Mouse (Mus musculus): ENCODE measurements around the gene Lsm2. TPM values are rescaled to one million over a fixed set of nuclear protein-coding genes. Genes with fewer than 3 reads are reported as not detected.
A peak's percentile ranks its signal among the peaks of the same experiment; 100 is the strongest.
"Not testable (repeated sequence)": the region's sequence is repeated elsewhere in the genome, so short reads cannot be mapped to it uniquely, and the experiment has no call there.

Gene Lsm2
- polyA plus RNA-seq, 1 experiment: 93.3 TPM

GRCm38 (mm10) chr17:35027277-35028068 is 45.8 kb downstream of the Lsm2 start, which contains the start of gene Sapcd1:
Sapcd1 (minus strand) TSS chr17:35028016.
- TF ChIP-seq CTCF (IDR thresholded peaks at IDR 0.05; ENCODE audit: borderline replicate concordance, insufficient read depth, low read length) (no peak), POLR2A (IDR thresholded peaks at IDR 0.05; ENCODE audit: low read depth, low read length) (no peak)
- H3K4me3 ChIP-seq (ENCODE audit: insufficient read depth, low read length): no peak within 1 kb of the TSS
- H3K4me1 ChIP-seq (ENCODE audit: control insufficient read depth, insufficient read depth, low read length): no peaks in the 10 kb centered on the region
- H3K27ac ChIP-seq (ENCODE audit: insufficient read depth, low read length): no peak within 1 kb of the TSS

- TF ChIP-seq CTCF (IDR thresholded peaks at IDR 0.05; ENCODE audit: borderline replicate concordance, insufficient read depth, low read length): no peak
- no peak for TF ChIP-seq POLR2A (IDR thresholded peaks at IDR 0.05; ENCODE audit: low read depth, low read length)
These were observed 46.7 kb downstream of the Lsm2 start for GRCm38 (mm10) chr17:35028315-35028714.

GRCm38 (mm10) chr17:35029691-35030532 is 48.2 kb downstream of the Lsm2 start:
- no peak overlapping the region for H3K27ac ChIP-seq (ENCODE audit: insufficient read depth, low read length)
- H3K4me3 ChIP-seq (ENCODE audit: insufficient read depth, low read length): no peak overlapping the region
- no peaks in the 10 kb centered on the region for H3K4me1 ChIP-seq (ENCODE audit: control insufficient read depth, insufficient read depth, low read length)
- no peak for TF ChIP-seq POLR2A (IDR thresholded peaks at IDR 0.05; ENCODE audit: low read depth, low read length)
- peak; percentile 80; the same call in 1 of the 2 replicates for TF ChIP-seq CTCF (IDR thresholded peaks at IDR 0.05; ENCODE audit: borderline replicate concordance, insufficient read depth, low read length)

More at GRCm38 (mm10) chr17:35028315-35028714, 46.7 kb downstream of the Lsm2 start:
- H3K4me1 ChIP-seq (ENCODE audit: control insufficient read depth, insufficient read depth, low read length): no peaks in the 10 kb centered on the region
- no peak overlapping the region for H3K27ac ChIP-seq (ENCODE audit: insufficient read depth, low read length)
- H3K4me3 ChIP-seq (ENCODE audit: insufficient read depth, low read length): no peak overlapping the region

GRCm38 (mm10) chr17:35031272-35031671 is 49.6 kb downstream of the Lsm2 start:
- no peak overlapping the region for H3K27ac ChIP-seq (ENCODE audit: insufficient read depth, low read length)

GRCm38 (mm10) chr17:35031880-35032279 is 50.2 kb downstream of the Lsm2 start:
- no peak overlapping the region for H3K27ac ChIP-seq (ENCODE audit: insufficient read depth, low read length)
- TF ChIP-seq CTCF (IDR thresholded peaks at IDR 0.05; ENCODE audit: borderline replicate concordance, insufficient read depth, low read length): no peak
- H3K4me3 ChIP-seq (ENCODE audit: insufficient read depth, low read length): no peak overlapping the region
- no peaks in the 10 kb centered on the region for H3K4me1 ChIP-seq (ENCODE audit: control insufficient read depth, insufficient read depth, low read length)

More at GRCm38 (mm10) chr17:35031272-35031671, 49.6 kb downstream of the Lsm2 start:
- TF ChIP-seq CTCF (IDR thresholded peaks at IDR 0.05; ENCODE audit: borderline replicate concordance, insufficient read depth, low read length) (no peak), POLR2A (IDR thresholded peaks at IDR 0.05; ENCODE audit: low read depth, low read length) (no peak)
- Histone ChIP-seq H3K4me1 (ENCODE audit: control insufficient read depth, insufficient read depth, low read length) (no peaks in the 10 kb centered on the region), H3K4me3 (ENCODE audit: insufficient read depth, low read length) (no peak overlapping the region)

GRCm38 (mm10) chr17:35032323-35032870 is 50.7 kb downstream of the Lsm2 start:
- no peaks in the 10 kb centered on the region for H3K4me1 ChIP-seq (ENCODE audit: control insufficient read depth, insufficient read depth, low read length)
- TF ChIP-seq POLR2A (IDR thresholded peaks at IDR 0.05; ENCODE audit: low read depth, low read length) (no peak), CTCF (IDR thresholded peaks at IDR 0.05; ENCODE audit: borderline replicate concordance, insufficient read depth, low read length) (no peak)
- H3K27ac ChIP-seq (ENCODE audit: insufficient read depth, low read length): no peak overlapping the region
- no peak overlapping the region for H3K4me3 ChIP-seq (ENCODE audit: insufficient read depth, low read length)

GRCm38 (mm10) chr17:35033703-35034102 is 52.0 kb downstream of the Lsm2 start:
- H3K4me1 ChIP-seq (ENCODE audit: control insufficient read depth, insufficient read depth, low read length); H3K4me3 ChIP-seq (ENCODE audit: insufficient read depth, low read length); H3K27ac ChIP-seq (ENCODE audit: insufficient read depth, low read length): not testable (repeated sequence)

- Histone ChIP-seq H3K27ac (ENCODE audit: insufficient read depth, low read length) (no peak overlapping the region), H3K4me1 (ENCODE audit: control insufficient read depth, insufficient read depth, low read length) (peaks cover 6% of the 10 kb centered on the region), H3K4me3 (ENCODE audit: insufficient read depth, low read length) (no peak overlapping the region)
- TF ChIP-seq CTCF (IDR thresholded peaks at IDR 0.05; ENCODE audit: borderline replicate concordance, insufficient read depth, low read length) (no peak), POLR2A (IDR thresholded peaks at IDR 0.05; ENCODE audit: low read depth, low read length) (no peak)
These were observed 53.2 kb downstream of the Lsm2 start for GRCm38 (mm10) chr17:35034896-35035295.

Other genes starting within 250 kb of the Lsm2 start
- 0.58 and 2.1 TPM in 2 replicates for gene C4b, start 238.0 kb upstream of the Lsm2 start, polyA plus RNA-seq (2011; ENCODE audit: insufficient read length, low read depth, missing spikeins)
- not detected in 2 replicates for gene Cyp21a1, start 177.3 kb upstream of the Lsm2 start, polyA plus RNA-seq (2011; ENCODE audit: insufficient read length, low read depth, missing spikeins)
- gene Stk19, start 144.9 kb upstream of the Lsm2 start, polyA plus RNA-seq (2011; ENCODE audit: insufficient read length, low read depth, missing spikeins): 17.9 and 19.2 TPM in 2 replicates
- gene Dxo, start 144.8 kb upstream of the Lsm2 start, polyA plus RNA-seq (2011; ENCODE audit: insufficient read length, low read depth, missing spikeins): 21.9 and 25.0 TPM in 2 replicates
- gene Skiv2l, start 131.7 kb upstream of the Lsm2 start, polyA plus RNA-seq (2011; ENCODE audit: insufficient read length, low read depth, missing spikeins): 25.6 and 27.7 TPM in 2 replicates
- gene Nelfe, start 131.5 kb upstream of the Lsm2 start, polyA plus RNA-seq (2011; ENCODE audit: insufficient read length, low read depth, missing spikeins): 31.5 and 34.7 TPM in 2 replicates
- gene Cfb, start 119.3 kb upstream of the Lsm2 start, polyA plus RNA-seq (2011; ENCODE audit: insufficient read length, low read depth, missing spikeins): 0.26 TPM in 1 of 2 replicates, not detected in the other
- 12.3 and 16.2 TPM in 2 replicates for gene Zbtb12, start 102.4 kb upstream of the Lsm2 start, polyA plus RNA-seq (2011; ENCODE audit: insufficient read length, low read depth, missing spikeins)
- 0.58 TPM in 1 of 2 replicates, not detected in the other for gene Gm20547, start 99.8 kb upstream of the Lsm2 start, polyA plus RNA-seq (2011; ENCODE audit: insufficient read length, low read depth, missing spikeins)
- 3.0 and 6.6 TPM in 2 replicates for gene C2, start 83.6 kb upstream of the Lsm2 start, polyA plus RNA-seq (2011; ENCODE audit: insufficient read length, low read depth, missing spikeins)
- gene Ehmt2, start 83.4 kb upstream of the Lsm2 start, polyA plus RNA-seq (2011; ENCODE audit: insufficient read length, low read depth, missing spikeins): 84.7 and 94.2 TPM in 2 replicates
- gene Slc44a4, start 67.4 kb upstream of the Lsm2 start, polyA plus RNA-seq (2011; ENCODE audit: insufficient read length, low read depth, missing spikeins): not detected in 2 replicates
- gene Neu1, start 50.6 kb upstream of the Lsm2 start, polyA plus RNA-seq (2011; ENCODE audit: insufficient read length, low read depth, missing spikeins): 10.0 and 11.3 TPM in 2 replicates
- 20.9 and 36.6 TPM in 2 replicates for gene Hspa1b, start 22.6 kb upstream of the Lsm2 start, polyA plus RNA-seq (2011; ENCODE audit: insufficient read length, low read depth, missing spikeins)
- not detected in 2 replicates for gene Gm20481, start 11.9 kb upstream of the Lsm2 start, polyA plus RNA-seq (2011; ENCODE audit: insufficient read length, low read depth, missing spikeins)
- 6.0 and 6.5 TPM in 2 replicates for gene Hspa1a, start 9.7 kb upstream of the Lsm2 start, polyA plus RNA-seq (2011; ENCODE audit: insufficient read length, low read depth, missing spikeins)
- gene Hspa1l, start 9.2 kb upstream of the Lsm2 start, polyA plus RNA-seq (2011; ENCODE audit: insufficient read length, low read depth, missing spikeins): not detected in 2 replicates
- 81.3 and 85.7 TPM in 2 replicates for gene Vars, start 19.1 kb downstream of the Lsm2 start, polyA plus RNA-seq (2011; ENCODE audit: insufficient read length, low read depth, missing spikeins)
- 0.12 and 0.26 TPM in 2 replicates for gene Vwa7, start 34.7 kb downstream of the Lsm2 start, polyA plus RNA-seq (2011; ENCODE audit: insufficient read length, low read depth, missing spikeins)
- not detected in 2 replicates for gene Sapcd1, start 46.2 kb downstream of the Lsm2 start, polyA plus RNA-seq (2011; ENCODE audit: insufficient read length, low read depth, missing spikeins)
- gene Msh5, start 64.9 kb downstream of the Lsm2 start, polyA plus RNA-seq (2011; ENCODE audit: insufficient read length, low read depth, missing spikeins): 1.2 and 2.8 TPM in 2 replicates
- 266 and 360 TPM in 2 replicates for gene Clic1, start 68.1 kb downstream of the Lsm2 start, polyA plus RNA-seq (2011; ENCODE audit: insufficient read length, low read depth, missing spikeins)
- gene Ddah2, start 77.2 kb downstream of the Lsm2 start, polyA plus RNA-seq (2011; ENCODE audit: insufficient read length, low read depth, missing spikeins): 46.4 and 52.8 TPM in 2 replicates
- not detected in 2 replicates for gene Ly6g6c, start 83.5 kb downstream of the Lsm2 start, polyA plus RNA-seq (2011; ENCODE audit: insufficient read length, low read depth, missing spikeins)
- gene Mpig6b, start 84.3 kb downstream of the Lsm2 start, polyA plus RNA-seq (2011; ENCODE audit: insufficient read length, low read depth, missing spikeins): 0.22 TPM in 1 of 2 replicates, not detected in the other
- gene Ly6g6e, start 95.0 kb downstream of the Lsm2 start, polyA plus RNA-seq (2011; ENCODE audit: insufficient read length, low read depth, missing spikeins): not detected in 2 replicates
- gene Ly6g6d, start 96.2 kb downstream of the Lsm2 start, polyA plus RNA-seq (2011; ENCODE audit: insufficient read length, low read depth, missing spikeins): not detected in 2 replicates
- not detected in 2 replicates for gene Ly6g6f, start 103.7 kb downstream of the Lsm2 start, polyA plus RNA-seq (2011; ENCODE audit: insufficient read length, low read depth, missing spikeins)
- gene Abhd16a, start 107.4 kb downstream of the Lsm2 start, polyA plus RNA-seq (2011; ENCODE audit: insufficient read length, low read depth, missing spikeins): 31.8 and 33.9 TPM in 2 replicates
- gene Ly6g5c, start 126.4 kb downstream of the Lsm2 start, polyA plus RNA-seq (2011; ENCODE audit: insufficient read length, low read depth, missing spikeins): not detected in 2 replicates
- gene Ly6g5b, start 133.6 kb downstream of the Lsm2 start, polyA plus RNA-seq (2011; ENCODE audit: insufficient read length, low read depth, missing spikeins): 0.74 TPM in 1 of 2 replicates, not detected in the other
- gene Gpank1, start 139.6 kb downstream of the Lsm2 start, polyA plus RNA-seq (2011; ENCODE audit: insufficient read length, low read depth, missing spikeins): 8.9 and 10.2 TPM in 2 replicates
- 164 and 169 TPM in 2 replicates for gene Csnk2b, start 140.2 kb downstream of the Lsm2 start, polyA plus RNA-seq (2011; ENCODE audit: insufficient read length, low read depth, missing spikeins)
- 16.1 and 18.4 TPM in 2 replicates for gene D17H6S53E, start 144.5 kb downstream of the Lsm2 start, polyA plus RNA-seq (2011; ENCODE audit: insufficient read length, low read depth, missing spikeins)
- 0.48 TPM in 1 of 2 replicates, not detected in the other for gene Apom, start 150.2 kb downstream of the Lsm2 start, polyA plus RNA-seq (2011; ENCODE audit: insufficient read length, low read depth, missing spikeins)
- gene Bag6, start 153.3 kb downstream of the Lsm2 start, polyA plus RNA-seq (2011; ENCODE audit: insufficient read length, low read depth, missing spikeins): 193 and 196 TPM in 2 replicates
- 174 and 183 TPM in 2 replicates for gene Prrc2a, start 183.0 kb downstream of the Lsm2 start, polyA plus RNA-seq (2011; ENCODE audit: insufficient read length, low read depth, missing spikeins)
- not detected in 2 replicates for gene Aif1, start 194.2 kb downstream of the Lsm2 start, polyA plus RNA-seq (2011; ENCODE audit: insufficient read length, low read depth, missing spikeins)
- 2.5 and 3.5 TPM in 2 replicates for gene Lst1, start 206.6 kb downstream of the Lsm2 start, polyA plus RNA-seq (2011; ENCODE audit: insufficient read length, low read depth, missing spikeins)
- not detected in 2 replicates for gene Ltb, start 212.6 kb downstream of the Lsm2 start, polyA plus RNA-seq (2011; ENCODE audit: insufficient read length, low read depth, missing spikeins)
- 0.35 TPM in 1 of 2 replicates, not detected in the other for gene Tnf, start 220.1 kb downstream of the Lsm2 start, polyA plus RNA-seq (2011; ENCODE audit: insufficient read length, low read depth, missing spikeins)
- gene Lta, start 223.5 kb downstream of the Lsm2 start, polyA plus RNA-seq (2011; ENCODE audit: insufficient read length, low read depth, missing spikeins): not detected in 2 replicates
- gene Gm16181, start 239.0 kb downstream of the Lsm2 start, polyA plus RNA-seq (2011; ENCODE audit: insufficient read length, low read depth, missing spikeins): not detected in 2 replicates

Measured in embryonic fibroblast, embryonic 13.5 days (primary cell).